Mouse (Mus musculus): Measurements from ENCODE around the gene Aaed1. TPM values are rescaled to one million over a fixed set of nuclear protein-coding genes. Genes with fewer than 3 reads are reported as not detected.

Aaed1 gene
- 10 to 100 TPM; 17.8 to 19.0 TPM for total RNA-seq (2021)
- long read RNA-seq, transcript Aaed1-207 (6 exons, 3,011 nt), result major isoform, 11 of 17 reads
- long read RNA-seq, partial matches to known transcripts, result 0 of 17 reads
- long read RNA-seq, other reads (novel, unspliced or antisense), result 3 of 17 reads

DNA sequence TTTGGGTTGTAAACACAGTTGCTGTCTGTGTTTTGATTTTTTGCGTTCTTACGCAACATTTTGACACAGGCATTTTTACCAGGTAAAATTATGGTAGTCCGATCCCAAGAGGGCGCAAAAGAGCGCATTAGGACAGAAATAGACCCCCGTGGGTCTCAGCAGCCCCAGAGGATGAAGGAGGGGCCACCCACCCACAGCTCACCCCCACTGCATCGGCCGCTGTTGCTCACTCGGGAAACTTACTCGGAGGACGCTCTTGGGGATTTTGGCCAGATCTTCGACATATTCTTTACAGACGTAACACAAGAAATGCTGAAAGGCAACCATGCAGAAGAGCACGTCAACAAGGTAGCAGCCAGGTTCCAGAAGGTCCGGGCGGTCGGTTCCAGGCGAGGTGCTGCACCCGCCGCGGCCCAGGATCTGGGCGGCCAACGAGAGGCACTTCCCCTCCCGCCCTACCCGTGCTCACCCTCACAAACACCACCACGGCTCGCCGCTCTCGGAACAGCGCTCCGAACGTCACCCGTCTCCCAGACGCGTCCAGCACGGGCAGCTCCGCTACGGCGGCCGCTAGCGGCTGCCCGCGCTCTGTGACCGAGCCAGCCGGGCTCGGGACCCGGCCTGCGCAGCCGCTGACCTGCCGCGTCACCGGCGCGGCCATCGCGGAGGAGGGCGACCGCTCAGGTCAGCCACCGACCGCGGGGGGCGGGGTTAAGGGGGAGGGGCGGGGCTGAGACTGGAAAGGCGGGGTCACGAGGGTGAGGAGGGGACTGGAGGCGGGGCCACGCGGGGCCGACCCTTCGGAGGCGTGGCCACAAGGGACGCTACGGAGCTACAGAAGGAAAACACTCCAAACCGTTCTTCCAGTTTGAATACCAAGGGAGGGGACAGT is at the start of gene Aaed1:
TSS of gene Aaed1 (minus strand) at position 687 of the 892 bp plus-strand sequence.
- peak; percentile 74 to 95 for DNase-seq (ENCODE audit: low spot score in 2 of 2)

DNA sequence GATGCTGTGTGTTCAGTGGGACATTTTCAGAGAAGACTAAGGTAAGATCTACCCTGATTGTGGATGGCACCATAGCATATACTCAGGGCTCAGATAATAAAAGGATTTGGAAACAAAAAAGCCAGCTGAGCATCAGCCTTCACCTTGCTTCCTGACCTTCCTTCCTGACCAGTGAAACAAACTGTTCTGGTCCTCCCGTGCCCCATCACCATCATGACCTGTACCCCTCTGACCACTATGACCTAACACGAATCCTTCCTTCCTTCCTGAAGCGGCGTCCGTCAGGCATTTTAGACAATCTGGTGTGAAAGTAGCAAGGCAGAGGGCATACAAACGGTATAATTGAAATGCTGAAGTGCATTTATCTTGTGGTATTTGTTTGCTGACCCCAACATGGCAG is 49.6 kb upstream of the Aaed1 start:
- DNase-seq (ENCODE audit: low spot score in 2 of 2), result no peak

DNA sequence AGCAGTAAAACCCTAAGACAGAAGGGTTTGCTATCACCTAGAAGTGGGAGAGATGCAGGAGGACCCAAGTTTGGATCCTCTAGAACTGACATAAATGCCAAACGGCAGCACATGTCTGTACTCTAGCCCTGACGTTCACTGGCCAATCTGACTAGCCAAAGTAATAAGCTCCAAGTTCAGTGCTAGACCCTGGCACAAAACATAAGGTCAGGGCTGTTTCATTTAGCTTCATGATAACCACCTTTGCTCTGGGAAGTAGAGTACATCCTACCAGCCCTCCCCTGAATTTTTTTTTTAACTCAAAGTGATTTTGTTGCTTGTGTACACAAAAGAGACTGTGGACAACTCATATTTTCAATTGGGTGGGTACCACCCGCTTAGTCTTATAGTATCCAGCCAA is 48.5 kb upstream of the Aaed1 start:
- DNase-seq (ENCODE audit: low spot score in 2 of 2), result no peak

DNA sequence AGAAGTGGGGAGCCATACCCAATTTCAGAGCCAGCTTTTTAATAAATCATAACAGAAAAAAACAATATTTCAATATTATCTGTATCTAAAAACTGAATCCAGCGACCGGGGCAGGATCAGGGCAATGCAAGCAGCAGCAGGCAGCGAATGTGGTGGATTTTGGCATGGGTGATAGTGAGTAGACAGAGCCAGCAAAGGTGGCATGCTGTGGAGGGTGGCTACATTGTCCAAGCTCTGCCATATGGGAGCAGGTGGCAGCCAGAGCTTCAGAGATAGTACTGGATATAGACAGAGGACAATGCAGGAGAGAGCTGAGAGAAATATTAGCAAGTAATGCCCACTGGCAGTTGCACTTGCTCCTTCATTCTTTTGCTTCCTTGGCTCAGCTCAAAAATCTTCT is 47.2 kb upstream of the Aaed1 start:
- DNase-seq (ENCODE audit: low spot score in 2 of 2), result no peak

DNA sequence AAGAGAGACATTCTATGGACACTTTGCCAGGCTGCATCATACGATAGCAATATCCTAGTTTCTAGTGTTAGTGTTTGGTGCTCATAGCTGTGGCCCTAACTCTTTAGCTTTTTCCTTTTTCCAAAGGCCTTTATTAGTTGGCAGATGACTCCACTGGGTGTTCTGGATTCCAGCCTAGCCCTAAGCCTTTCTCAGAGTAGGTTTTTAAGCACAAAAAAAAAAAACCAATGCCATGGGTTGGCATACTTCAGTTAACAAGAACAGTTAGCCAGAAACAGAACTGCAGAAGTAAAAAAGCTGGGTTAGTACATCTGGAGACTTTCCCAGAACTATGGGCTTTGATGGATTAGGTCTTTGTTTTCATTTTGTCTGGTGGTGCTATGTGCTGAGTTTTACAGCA is 46.0 kb upstream of the Aaed1 start:
- DNase-seq (ENCODE audit: low spot score in 2 of 2), result no peak

DNA sequence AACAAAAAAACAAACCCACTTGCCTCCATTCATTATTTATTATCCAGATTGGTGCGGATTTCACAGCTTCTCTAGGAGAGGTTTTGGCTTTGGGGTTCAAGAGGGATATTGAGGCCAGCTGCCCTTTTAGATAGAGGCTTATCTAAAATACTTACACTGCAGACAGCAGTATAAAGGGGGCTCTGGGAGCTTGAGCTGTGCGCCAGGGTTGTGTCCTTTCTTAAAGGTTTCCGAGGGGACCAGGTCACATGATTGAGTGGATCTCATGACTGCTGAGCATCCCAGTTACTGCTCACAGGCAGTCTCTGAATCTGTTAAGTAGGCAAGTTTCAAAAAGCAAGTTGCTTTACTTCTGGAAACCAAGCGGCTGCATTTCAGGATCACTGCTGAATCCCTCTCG is 44.9 kb upstream of the Aaed1 start:
- no peak for DNase-seq (ENCODE audit: low spot score in 2 of 2)

DNA sequence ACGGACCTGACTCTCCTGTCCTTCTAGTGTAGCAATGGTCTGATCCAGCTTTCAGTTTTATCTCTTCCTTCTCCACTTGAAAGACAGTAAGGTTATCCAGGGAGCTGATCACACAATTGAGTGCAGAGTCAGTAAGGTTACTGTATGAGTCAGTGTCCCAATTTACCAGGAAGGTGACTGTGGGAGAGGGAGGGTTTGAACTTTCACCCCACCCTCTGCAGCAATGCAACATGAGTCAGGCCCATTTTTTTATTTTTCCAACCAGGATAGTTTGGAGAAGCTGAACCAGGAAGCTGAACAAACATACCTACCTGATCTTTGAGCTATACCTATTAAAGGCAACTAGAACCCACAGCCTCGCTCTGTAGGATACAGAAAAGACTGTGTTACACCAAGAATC is 37.0 kb upstream of the Aaed1 start:
- no peak for DNase-seq (ENCODE audit: low spot score in 2 of 2)

DNA sequence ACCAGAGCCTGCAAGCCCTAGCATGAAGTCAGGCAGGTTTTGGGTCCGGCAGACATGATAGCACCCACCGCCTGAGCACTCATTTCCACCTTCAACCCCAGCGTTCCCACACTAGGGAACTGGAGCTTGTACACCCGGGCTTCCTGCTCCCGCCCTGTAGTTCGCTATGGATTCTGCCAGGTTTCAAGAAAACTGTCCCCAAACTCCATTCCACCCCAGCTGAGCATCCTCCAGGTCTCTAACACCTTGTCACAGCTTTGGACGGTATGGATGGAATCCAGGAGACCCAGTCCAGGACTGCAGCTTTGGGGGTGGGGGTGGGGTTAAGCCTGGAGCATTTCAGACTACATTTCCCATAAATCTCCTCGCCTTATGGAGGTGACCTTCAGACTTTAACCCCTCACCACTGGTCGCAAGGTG is 31.6 kb upstream of the Aaed1 start:
- peak; percentile 21 to 67 for DNase-seq (ENCODE audit: low spot score in 2 of 2)

DNA sequence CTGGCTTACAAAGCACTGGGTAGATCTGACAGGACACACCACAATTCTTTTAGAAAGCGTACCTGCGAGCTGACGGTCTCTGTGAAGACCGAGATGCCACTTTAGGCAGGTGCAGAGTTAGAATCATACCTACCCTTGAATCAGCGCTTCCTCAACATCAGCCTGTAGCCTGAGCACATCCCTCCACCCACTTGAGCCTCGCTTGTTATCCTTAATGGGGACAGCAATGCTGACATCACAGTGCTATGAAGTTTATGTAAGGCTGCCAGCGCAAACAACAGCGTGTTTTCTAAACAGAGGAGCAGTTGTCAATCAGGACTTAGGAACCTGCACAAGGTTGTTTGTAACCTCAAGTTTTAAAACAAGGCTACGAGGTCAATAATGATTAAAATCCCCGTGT is 31.1 kb upstream of the Aaed1 start:
- peak; percentile 8 to 59 for DNase-seq (ENCODE audit: low spot score in 2 of 2)

DNA sequence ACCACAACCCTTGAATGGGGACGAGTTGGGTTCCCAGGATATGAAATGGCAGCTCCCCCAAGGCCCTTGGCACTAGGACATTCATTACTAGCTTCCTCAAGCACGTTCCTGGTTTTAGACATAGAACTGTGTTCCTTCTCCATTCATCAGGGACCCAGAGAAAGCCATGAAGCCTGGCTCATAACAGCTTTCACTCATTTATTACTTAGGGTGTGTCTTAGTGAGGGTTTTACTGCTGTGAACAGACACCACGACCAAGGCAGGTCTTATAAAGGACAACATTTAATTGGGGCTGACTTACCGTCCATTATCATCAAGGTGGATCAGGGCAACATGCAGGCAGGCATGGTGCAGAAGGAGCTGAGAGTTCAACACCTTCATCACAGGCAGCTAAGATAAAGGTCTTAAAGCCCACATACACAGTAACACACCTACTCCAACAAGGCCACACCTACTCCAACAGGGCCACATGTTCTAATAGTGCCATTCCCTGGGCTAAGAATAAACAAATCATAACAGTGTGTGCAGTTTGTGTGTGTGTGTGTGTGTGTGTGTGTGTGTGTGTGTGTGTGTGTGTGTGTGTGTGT is 23.1 kb upstream of the Aaed1 start:
- no peak for DNase-seq (ENCODE audit: low spot score in 2 of 2)

DNA sequence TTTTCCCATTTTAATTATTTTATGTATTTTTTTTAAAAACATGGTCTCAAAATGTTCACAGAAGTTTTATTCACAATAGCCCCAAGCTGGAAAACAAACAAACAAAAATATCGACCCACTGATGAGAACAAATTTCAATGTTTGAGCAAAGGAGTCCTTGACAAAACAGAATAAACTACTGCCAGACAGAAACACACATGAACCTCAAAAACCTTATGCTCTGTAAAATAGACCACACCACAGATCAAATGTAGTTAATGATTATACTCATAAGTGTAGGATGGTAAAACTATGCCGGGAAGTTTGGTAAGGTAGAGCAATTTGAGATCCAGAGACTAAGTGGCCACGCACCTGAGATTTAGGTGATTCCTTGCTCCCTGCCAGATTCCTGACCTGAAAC is 20.6 kb upstream of the Aaed1 start:
- no peak for DNase-seq (ENCODE audit: low spot score in 2 of 2)

DNA sequence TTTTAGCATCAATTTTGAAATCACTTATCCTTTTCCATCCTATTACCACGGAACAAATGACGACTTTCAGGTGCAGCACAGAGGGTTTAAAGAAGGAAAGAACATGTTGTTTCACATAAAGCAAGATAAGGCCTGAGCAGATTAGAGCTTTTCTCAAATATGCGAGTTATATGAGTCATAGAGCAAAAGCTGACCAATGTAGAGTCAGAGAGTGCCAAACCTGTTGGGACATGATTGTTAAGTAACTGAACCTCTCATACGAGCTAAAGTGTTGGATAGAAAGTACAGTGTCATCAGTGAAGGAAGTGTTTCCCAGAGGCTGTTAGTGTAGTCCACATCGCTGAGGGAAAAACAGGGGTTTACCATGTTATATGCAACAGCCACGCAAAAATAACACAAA is 19.8 kb upstream of the Aaed1 start:
- DNase-seq (ENCODE audit: low spot score in 2 of 2), result no peak

DNA sequence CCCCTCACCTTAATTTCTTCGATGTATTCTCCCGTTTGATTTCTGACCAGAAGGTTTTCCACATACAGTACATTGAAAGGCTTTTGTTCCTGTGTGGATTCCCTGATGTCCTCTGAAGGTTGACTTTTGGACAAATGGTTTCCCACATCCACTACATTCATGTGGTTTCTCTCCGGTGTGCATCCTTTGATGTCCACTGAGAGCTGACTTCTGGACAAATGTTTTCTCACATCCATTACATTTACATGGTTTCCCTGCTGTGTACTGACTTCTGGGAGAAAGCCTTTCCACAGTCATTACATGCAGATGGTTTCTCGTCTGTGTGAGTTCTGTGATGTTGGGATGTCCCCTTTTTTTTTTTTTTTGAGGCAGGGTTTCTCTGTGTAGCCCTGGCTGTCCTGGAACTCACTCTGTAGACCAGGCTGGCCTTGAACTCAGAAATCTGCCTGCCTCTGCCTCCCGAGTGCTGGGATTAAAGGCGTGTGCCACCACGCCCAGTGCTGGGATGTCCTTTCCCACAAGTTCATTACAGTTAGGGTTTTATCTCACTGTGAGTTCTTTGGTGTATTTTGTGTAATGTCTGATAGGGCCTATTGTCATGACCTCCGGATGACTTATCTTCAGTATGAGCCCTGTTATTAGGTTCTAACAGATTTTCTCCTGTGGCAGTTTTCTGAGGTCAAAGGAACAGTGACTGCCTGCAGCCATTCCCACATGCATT is 10.2 kb upstream of the Aaed1 start:
- DNase-seq (ENCODE audit: low spot score in 2 of 2), result no peak

DNA sequence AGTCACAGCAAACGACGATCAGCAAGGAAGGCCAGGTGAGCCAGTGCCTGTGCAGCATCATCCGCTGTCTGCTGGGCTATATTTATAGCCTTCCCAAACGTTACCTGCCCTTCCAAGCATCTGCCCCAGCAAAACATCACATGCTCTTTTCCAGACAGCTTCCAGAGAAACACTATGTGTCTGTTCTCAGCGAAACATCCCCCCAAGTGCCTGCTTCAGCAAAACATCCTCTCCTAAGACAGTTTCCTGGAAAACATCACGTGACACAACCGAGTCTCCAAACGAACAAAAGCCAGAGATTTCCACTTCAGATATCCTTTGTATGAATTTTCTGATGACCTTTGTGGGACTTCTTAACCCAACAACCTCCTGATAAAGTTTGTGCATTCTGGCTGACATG is 7.8 kb upstream of the Aaed1 start:
- DNase-seq (ENCODE audit: low spot score in 2 of 2), result no peak

DNA sequence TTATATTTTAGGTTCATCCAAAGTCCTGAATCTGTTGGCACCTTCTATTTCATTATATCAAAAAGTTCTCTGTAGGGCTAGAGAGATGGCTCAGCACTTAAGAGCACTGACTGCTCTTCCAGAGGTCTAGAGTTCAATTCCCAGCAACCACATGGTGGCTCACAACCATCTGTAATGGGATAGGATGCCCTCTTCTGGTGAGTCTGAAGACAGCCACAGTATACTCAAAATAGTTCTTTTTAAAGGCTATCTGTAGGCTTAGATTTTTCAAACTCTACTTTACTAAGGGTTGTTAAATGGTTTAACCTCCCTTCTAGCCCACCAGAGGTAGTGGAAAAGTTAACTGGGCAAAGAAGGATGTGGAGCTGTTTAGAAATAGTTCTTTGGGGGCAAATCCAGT is 7.3 kb upstream of the Aaed1 start:
- DNase-seq (ENCODE audit: low spot score in 2 of 2), result no peak

DNA sequence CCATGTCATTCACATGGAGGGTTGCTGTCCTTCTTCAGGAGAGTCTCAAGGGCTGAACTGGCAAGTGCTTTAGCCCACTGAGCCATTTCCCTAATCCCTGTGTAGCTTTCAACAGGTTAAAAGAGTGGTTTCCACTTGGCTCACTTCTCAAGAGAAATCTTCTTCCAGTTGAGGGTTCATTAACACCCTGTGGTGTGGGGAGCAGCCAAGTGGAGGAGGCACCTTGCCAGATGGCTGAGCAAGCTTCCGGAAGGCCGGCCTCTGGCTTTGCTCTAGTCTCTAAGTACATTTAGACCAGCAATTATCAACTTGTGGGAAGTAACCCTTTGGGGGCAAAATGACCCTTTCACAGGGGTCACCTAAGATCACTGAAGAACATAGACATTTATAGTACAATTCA is 5.8 kb upstream of the Aaed1 start:
- no peak for DNase-seq (ENCODE audit: low spot score in 2 of 2)

DNA sequence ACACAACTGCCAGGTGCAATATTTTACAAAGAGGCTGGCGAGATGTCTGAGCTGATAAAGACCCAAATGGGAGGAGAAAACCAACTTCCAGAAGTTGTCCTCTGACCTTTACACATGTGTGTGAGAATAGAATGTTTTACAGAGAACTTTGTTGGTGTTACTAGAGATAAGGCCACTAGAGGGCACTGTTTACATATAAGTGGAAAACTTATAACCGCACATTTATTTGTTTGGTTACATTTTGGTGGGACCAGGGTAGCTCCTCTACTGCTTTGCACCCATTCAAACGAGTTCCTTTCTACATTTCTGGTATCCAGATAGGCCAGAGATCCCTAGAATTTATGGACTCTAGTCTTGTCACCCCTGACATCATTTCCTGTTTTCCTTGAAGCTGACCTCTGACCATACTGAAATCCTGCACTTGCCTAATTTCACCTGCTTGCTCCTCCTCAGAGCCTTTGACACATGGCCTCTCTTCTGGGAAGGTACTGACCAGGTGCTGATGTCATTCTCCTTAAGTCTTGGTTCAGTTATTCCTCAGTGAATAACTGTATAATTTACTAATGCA is 3.1 kb upstream of the Aaed1 start:
- peak in 1 of 2 experiments; percentile 65 for DNase-seq (ENCODE audit: low spot score in 2 of 2)

DNA sequence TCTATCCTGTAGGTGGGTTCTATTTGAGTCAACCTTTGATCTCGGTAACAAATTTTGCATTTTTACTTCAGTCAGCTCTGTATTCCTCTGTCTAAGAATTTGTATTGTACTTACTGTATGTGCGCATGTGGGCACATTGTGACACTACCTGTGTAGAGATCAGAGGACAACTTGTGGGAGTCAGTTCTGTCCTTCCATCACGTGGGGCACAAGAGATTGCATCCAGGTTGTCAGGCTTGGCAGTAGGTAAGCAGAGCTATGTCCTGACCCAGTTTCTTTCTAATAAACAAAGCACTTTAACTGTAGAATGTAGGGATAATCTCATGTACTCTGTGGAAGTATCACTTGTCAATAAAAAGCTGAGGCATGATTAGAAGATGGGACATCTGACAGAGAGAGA is 1.5 kb upstream of the Aaed1 start:
- no peak for DNase-seq (ENCODE audit: low spot score in 2 of 2)

DNA sequence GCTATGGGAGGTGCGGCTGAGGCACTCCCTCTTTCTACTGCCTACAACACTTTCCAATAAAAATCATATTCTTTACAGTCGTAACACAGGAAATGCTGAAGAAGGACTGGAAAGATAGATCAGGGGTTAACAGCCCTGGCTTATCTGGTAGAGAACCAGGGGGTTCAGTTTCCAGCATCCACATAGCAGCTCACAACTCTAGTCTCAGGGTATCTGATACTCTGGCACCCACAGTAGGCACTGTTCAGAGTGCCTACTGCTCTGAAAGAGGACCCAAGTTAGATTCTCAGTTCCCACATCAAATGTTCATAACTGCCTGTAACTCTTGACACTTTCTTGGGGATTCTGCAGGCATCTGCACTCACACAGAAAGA is 393 bp upstream of the Aaed1 start:
- no peak for DNase-seq (ENCODE audit: low spot score in 2 of 2)

DNA sequence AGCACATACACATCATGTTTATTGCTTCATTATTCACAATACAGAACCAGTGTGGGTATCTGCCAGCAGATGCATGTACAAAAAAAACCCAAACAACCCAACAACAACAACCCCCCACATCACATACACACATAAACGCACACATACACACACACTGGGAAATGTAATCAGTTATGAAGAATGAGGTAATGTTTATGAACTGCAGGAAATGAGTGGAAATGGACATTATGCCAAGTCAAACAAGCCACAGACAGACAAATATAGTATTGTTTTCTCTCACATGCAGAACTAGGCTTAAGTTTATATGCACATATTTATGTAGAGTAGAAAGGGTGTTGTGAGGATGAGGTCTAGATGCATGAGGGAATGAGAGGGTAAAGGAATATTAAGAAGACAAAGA is 1.2 kb downstream of the Aaed1 start:
- DNase-seq (ENCODE audit: low spot score in 2 of 2), result no peak

DNA sequence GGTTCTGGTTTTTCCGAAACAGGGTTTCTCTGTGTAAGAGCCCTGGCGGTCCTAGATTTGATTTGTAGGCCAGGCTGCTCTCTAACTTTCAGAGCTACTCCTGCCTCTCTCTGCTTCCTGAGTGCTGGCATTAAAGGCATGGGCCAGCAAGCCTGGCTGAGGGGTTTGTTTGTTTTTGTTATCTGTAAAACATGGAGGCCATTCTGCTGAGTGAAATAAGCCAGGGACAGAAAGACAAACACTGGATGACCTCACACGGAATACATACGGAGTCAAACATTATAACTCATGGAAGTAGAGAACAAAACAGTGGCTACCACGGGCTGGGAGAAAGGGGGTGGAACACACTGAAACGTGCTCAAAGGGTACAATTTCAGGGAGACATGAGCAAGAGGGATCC is 1.9 kb downstream of the Aaed1 start:
- DNase-seq (ENCODE audit: low spot score in 2 of 2), result no peak

DNA sequence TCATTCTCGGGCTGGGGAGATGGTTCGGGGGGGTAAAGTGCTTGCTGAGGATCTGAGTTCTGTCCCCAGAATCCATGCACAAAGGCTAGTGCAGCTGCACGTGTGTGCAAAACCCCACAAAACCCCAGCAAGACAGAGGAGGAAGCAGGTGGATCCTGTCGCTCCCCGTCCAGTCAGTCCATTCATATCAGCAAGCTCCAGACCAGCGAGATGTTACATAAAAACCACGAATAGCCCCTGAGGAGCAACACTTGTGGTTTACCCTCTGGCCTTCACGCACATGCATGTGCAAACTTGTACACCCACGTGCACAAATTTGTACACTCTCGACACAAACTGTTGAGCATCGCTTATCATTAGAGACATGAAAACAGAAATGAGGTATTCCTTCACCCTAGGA is 2.7 kb downstream of the Aaed1 start:
- DNase-seq (ENCODE audit: low spot score in 2 of 2), result no peak
